Comparison of ENCODE assay signal across 14 mouse cellular contexts in genomic region chr12:11088626-11089372, GRCm38 (mm10).
A peak's percentile ranks its signal among the peaks of the same experiment; 100 is the strongest.
DNase-seq lines count a peak whose midpoint lies in the region; ATAC-seq lines count a peak whose summit lies in the region.
"Had no signal": no experiment of that assay in that cellular context is flagged by ENCODE, and none has a peak within 500 bp of the region (broad histone marks: within the 10 kb centered on the region; RNA-seq: fewer than 3 reads in every experiment).

No protein-coding gene starts in this region.

- H3K27me3 ChIP-seq in kidney, embryonic 15.5 days, result no peaks in the 10 kb centered on the region
- H3K27me3 ChIP-seq: liver, embryonic 12.5 days; neural tube, embryonic 15.5 days had no signal

- peaks cover 4% of the 10 kb centered on the region; the same call in 1 of the 2 replicates for H3K36me3 ChIP-seq in kidney, embryonic 15.5 days
- H3K36me3 ChIP-seq: liver, embryonic 12.5 days; neural tube, embryonic 15.5 days had no signal

- H3K9me3 ChIP-seq in kidney, embryonic 15.5 days (replicated peaks), result no peaks in the 10 kb centered on the region
- H3K9me3 ChIP-seq: liver, embryonic 12.5 days; neural tube, embryonic 15.5 days had no signal

- no peak overlapping the region for H3K27ac ChIP-seq in kidney, embryonic 15.5 days
- H3K27ac ChIP-seq: liver, embryonic 12.5 days; neural tube, embryonic 15.5 days had no signal

- DNase-seq in cerebellum, adult 9-10 months, result peak; percentile 4
- no peak for DNase-seq in cerebellum, postnatal 36 days
- no peak for DNase-seq in kidney, adult 18-20 months
- peak; percentile 31 for DNase-seq in Muller cell, postnatal 12 days (ENCODE audit: inconsistent ontology term)
- DNase-seq in lung, postnatal 25 days (ENCODE audit: low spot score), result peak; percentile 37
- no peak for DNase-seq in frontal cortex, adult 2 months (ENCODE audit: extremely low spot score in 1 of 2, low spot score in 1 of 2)
- DNase-seq in cerebellum, adult 11-12 months, result no peak
- DNase-seq: cerebellum, adult 11 months; right cerebral cortex, adult 18-20 months; thymus, adult 18-20 months had no signal

- ATAC-seq in kidney, embryonic 15.5 days (replicated peaks; ENCODE audit: low FRiP score), result peak; percentile 67; the same call in 1 of the 2 replicates
- ATAC-seq: liver, embryonic 12.5 days had no signal

- H3K9ac ChIP-seq in kidney, embryonic 15.5 days, result no peak overlapping the region
- H3K9ac ChIP-seq: liver, embryonic 12.5 days; neural tube, embryonic 15.5 days had no signal

- no peak overlapping the region for H3K4me2 ChIP-seq in kidney, embryonic 15.5 days
- H3K4me2 ChIP-seq: liver, embryonic 12.5 days; neural tube, embryonic 15.5 days had no signal

- H3K4me1 ChIP-seq in kidney, embryonic 15.5 days, result no peaks in the 10 kb centered on the region
- H3K4me1 ChIP-seq: liver, embryonic 12.5 days; neural tube, embryonic 15.5 days had no signal

- 33% methylated on average over 5 of the region's 5 CpGs for WGBS in kidney, embryonic 15.5 days

- no peak overlapping the region for H3K4me3 ChIP-seq in kidney, embryonic 15.5 days (replicated peaks)
- H3K4me3 ChIP-seq: erythroblast, embryonic 14.5 days; liver, embryonic 12.5 days; neural tube, embryonic 15.5 days had no signal

Comparison
In these comparisons a context has a peak if more than half of its experiments do, and no peak if none do; other contexts are left out.
1. DNase-seq: peak in cerebellum, adult 9-10 months (single experiment), Muller cell, postnatal 12 days (single experiment) and lung, postnatal 25 days (single experiment); none in cerebellum, postnatal 36 days (0 of 2), kidney, adult 18-20 months (single experiment), frontal cortex, adult 2 months (0 of 2) and cerebellum, adult 11-12 months (single experiment).